Mouse (Mus musculus): ENCODE measurements around the gene Trmt1. TPM values are rescaled to one million over a fixed set of nuclear protein-coding genes. Genes with fewer than 3 reads are reported as not detected.
A peak's percentile ranks its signal among the peaks of the same experiment; 100 is the strongest.

Trmt1 gene
- polyA plus RNA-seq, 1 experiment from 2014 or later: 40.6 TPM

GRCm38 (mm10) chr8:84736521-84736920 lies 50.4 kb downstream of the Trmt1 start:
- Histone ChIP-seq H3K4me1 (replicated peaks) (peaks cover 91% of the 10 kb centered on the region), H3K9me3 (replicated peaks) (no peaks in the 10 kb centered on the region), H3K4me3 (no peak overlapping the region), H3K36me3 (no peaks in the 10 kb centered on the region), H3K4me2 (no peak overlapping the region), H3K9ac (0 out of 2 replicates have a peak overlapping the region, but pooled peaks have one; percentile 30), H3K27ac (no peak overlapping the region), H3K27me3 (no peaks in the 10 kb centered on the region)
- no peak for ATAC-seq (replicated peaks; ENCODE audit: insufficient number of reproducible peaks, insufficient read depth, low FRiP score, low read depth)
- WGBS: 94% methylated on average over 4 of the region's 4 CpGs

- Histone ChIP-seq H3K36me3 (no peaks in the 10 kb centered on the region), H3K4me2 (peak overlapping the region; percentile 56), H3K27me3 (no peaks in the 10 kb centered on the region), H3K27ac (peak overlapping the region; percentile 6; the same call in 1 of the 2 replicates), H3K4me3 (peak overlapping the region; percentile 27), H3K4me1 (replicated peaks) (peaks cover 91% of the 10 kb centered on the region), H3K9ac (peak overlapping the region; percentile 32; the same call in 1 of the 2 replicates), H3K9me3 (replicated peaks) (no peaks in the 10 kb centered on the region)
- 0 out of 2 replicates have a peak, but pooled peaks have one; percentile 20 for ATAC-seq (replicated peaks; ENCODE audit: insufficient number of reproducible peaks, insufficient read depth, low FRiP score, low read depth)
- WGBS: 4% methylated on average over 16 of the region's 16 CpGs
These were observed 51.5 kb downstream of the Trmt1 start for GRCm38 (mm10) chr8:84737608-84738007.

GRCm38 (mm10) chr8:84738266-84738665 lies 52.2 kb downstream of the Trmt1 start:
- peak overlapping the region; percentile 35; the same call in 1 of the 2 replicates for H3K9ac ChIP-seq
- ATAC-seq (replicated peaks; ENCODE audit: insufficient number of reproducible peaks, insufficient read depth, low FRiP score, low read depth): no peak
- 34% methylated on average over 10 of the region's 10 CpGs for WGBS
- H3K27ac ChIP-seq: peak overlapping the region; percentile 64; the same call in 1 of the 2 replicates
- no peaks in the 10 kb centered on the region for H3K9me3 ChIP-seq (replicated peaks)
- no peaks in the 10 kb centered on the region for H3K36me3 ChIP-seq
- H3K4me2 ChIP-seq: peak overlapping the region; percentile 56
- no peak overlapping the region for H3K4me3 ChIP-seq
- H3K4me1 ChIP-seq (replicated peaks): peaks cover 91% of the 10 kb centered on the region
- H3K27me3 ChIP-seq: no peaks in the 10 kb centered on the region

- Histone ChIP-seq H3K9ac (no peak overlapping the region), H3K9me3 (replicated peaks) (no peaks in the 10 kb centered on the region), H3K4me1 (replicated peaks) (peaks cover 91% of the 10 kb centered on the region), H3K36me3 (no peaks in the 10 kb centered on the region), H3K4me3 (no peak overlapping the region), H3K27me3 (no peaks in the 10 kb centered on the region), H3K4me2 (no peak overlapping the region), H3K27ac (peak overlapping the region; percentile 64)
- 80% methylated on average over 10 of the region's 10 CpGs for WGBS
- ATAC-seq (replicated peaks; ENCODE audit: insufficient number of reproducible peaks, insufficient read depth, low FRiP score, low read depth): no peak
These were observed 52.8 kb downstream of the Trmt1 start for GRCm38 (mm10) chr8:84738715-84739400.

- Histone ChIP-seq H3K9me3 (replicated peaks) (no peaks in the 10 kb centered on the region), H3K4me3 (no peak overlapping the region), H3K9ac (no peak overlapping the region), H3K4me2 (no peak overlapping the region), H3K36me3 (no peaks in the 10 kb centered on the region), H3K27me3 (no peaks in the 10 kb centered on the region), H3K4me1 (replicated peaks) (peaks cover 91% of the 10 kb centered on the region), H3K27ac (peak overlapping the region; percentile 64)
- whole genome bisulfite sequencing: 29% methylated on average over 1 of the region's 1 CpGs
- ATAC-seq (replicated peaks; ENCODE audit: insufficient number of reproducible peaks, insufficient read depth, low FRiP score, low read depth): no peak
These were observed 53.3 kb downstream of the Trmt1 start for GRCm38 (mm10) chr8:84739401-84739742.

- no peaks in the 10 kb centered on the region for H3K36me3 ChIP-seq
- H3K4me1 ChIP-seq (replicated peaks): peaks cover 92% of the 10 kb centered on the region
- H3K27ac ChIP-seq: peak overlapping the region; percentile 82
- H3K9me3 ChIP-seq (replicated peaks): no peaks in the 10 kb centered on the region
- no peak overlapping the region for H3K9ac ChIP-seq
- no peak for ATAC-seq (replicated peaks; ENCODE audit: insufficient number of reproducible peaks, insufficient read depth, low FRiP score, low read depth)
- WGBS: 60% methylated on average over 13 of the region's 13 CpGs
- H3K4me2 ChIP-seq: no peak overlapping the region
- H3K27me3 ChIP-seq: no peaks in the 10 kb centered on the region
- H3K4me3 ChIP-seq: no peak overlapping the region
These were observed 55.1 kb downstream of the Trmt1 start for GRCm38 (mm10) chr8:84740895-84741843.

- Histone ChIP-seq H3K4me1 (replicated peaks) (peaks cover 90% of the 10 kb centered on the region), H3K9ac (peak overlapping the region; percentile 40), H3K4me2 (peak overlapping the region; percentile 58), H3K9me3 (replicated peaks) (no peaks in the 10 kb centered on the region), H3K36me3 (no peaks in the 10 kb centered on the region), H3K27me3 (no peaks in the 10 kb centered on the region), H3K4me3 (peak overlapping the region; percentile 27), H3K27ac (peak overlapping the region; percentile 82)
- peak; percentile 61 for ATAC-seq (replicated peaks; ENCODE audit: insufficient number of reproducible peaks, insufficient read depth, low FRiP score, low read depth)
- WGBS: 20% methylated on average over 32 of the region's 32 CpGs
These were observed 56.3 kb downstream of the Trmt1 start for GRCm38 (mm10) chr8:84742171-84743053.

- 12% methylated on average over 10 of the region's 10 CpGs for WGBS
- H3K9me3 ChIP-seq (replicated peaks): no peaks in the 10 kb centered on the region
- peak overlapping the region; percentile 27 for H3K4me3 ChIP-seq
- peak overlapping the region; percentile 82 for H3K27ac ChIP-seq
- peak overlapping the region; percentile 58 for H3K4me2 ChIP-seq
- no peaks in the 10 kb centered on the region for H3K36me3 ChIP-seq
- no peak for ATAC-seq (replicated peaks; ENCODE audit: insufficient number of reproducible peaks, insufficient read depth, low FRiP score, low read depth)
- H3K27me3 ChIP-seq: no peaks in the 10 kb centered on the region
- peaks cover 84% of the 10 kb centered on the region for H3K4me1 ChIP-seq (replicated peaks)
- peak overlapping the region; percentile 40 for H3K9ac ChIP-seq
These were observed 56.9 kb downstream of the Trmt1 start for GRCm38 (mm10) chr8:84743054-84743415.

- peak; percentile 33 for ATAC-seq (replicated peaks; ENCODE audit: insufficient number of reproducible peaks, insufficient read depth, low FRiP score, low read depth)
- Histone ChIP-seq H3K27ac (peak overlapping the region; percentile 82), H3K9ac (no peak overlapping the region), H3K4me3 (no peak overlapping the region; the same call in 1 of the 2 replicates), H3K4me2 (peak overlapping the region; percentile 58), H3K36me3 (no peaks in the 10 kb centered on the region), H3K27me3 (no peaks in the 10 kb centered on the region), H3K9me3 (replicated peaks) (no peaks in the 10 kb centered on the region), H3K4me1 (replicated peaks) (peaks cover 77% of the 10 kb centered on the region)
- WGBS: 16% methylated on average over 17 of the region's 17 CpGs
These were observed 57.7 kb downstream of the Trmt1 start for GRCm38 (mm10) chr8:84743517-84744420.
